Mouse (Mus musculus) megakaryocyte, embryonic 14.5 days (primary cell): ENCODE measurements around the gene Grik2.

ENCODE experiments used
- FLI1 ChIP-seq: IDR thresholded peaks from 2 replicates; pipeline ENCODE4 v1.6.1; 2012; ENCODE audit warnings: low read length, inconsistent platforms, mixed read lengths
- GATA1 ChIP-seq: IDR thresholded peaks from 3 replicates; pipeline ENCODE4 v1.6.1; 2012; ENCODE audit warnings: mixed read lengths, low read length, inconsistent platforms, borderline replicate concordance

DNA sequence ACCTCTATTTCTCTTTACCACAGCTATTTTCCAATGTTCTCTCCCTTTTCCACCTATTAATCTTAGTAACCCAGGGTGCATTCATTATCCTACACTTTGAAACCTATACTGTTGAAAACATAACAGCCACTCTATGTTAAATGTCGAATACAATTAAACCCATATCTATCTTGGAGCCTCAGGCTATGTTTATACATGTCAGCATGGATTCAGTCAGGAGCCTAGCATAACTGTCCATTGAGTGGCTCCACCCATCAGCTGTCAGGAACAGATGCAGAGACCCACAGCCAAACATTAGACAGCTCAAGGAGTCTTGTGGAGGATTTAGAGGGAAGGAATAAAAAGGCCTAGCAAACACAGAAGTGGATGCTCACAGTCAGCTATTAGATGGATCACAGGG lies 347.2 kb downstream of the Grik2 start:
- TF ChIP-seq FLI1 (no peak), GATA1 (no peak)
